Mouse (Mus musculus) CH12.LX (cell line): Measurements from ENCODE around the gene Rad17. TPM values are rescaled to one million over a fixed set of nuclear protein-coding genes. Genes with fewer than 3 reads are reported as not detected.

Experiments
- DNase-seq: peaks from one replicate; pipeline ENCODE4 v3.0.0-alpha.2; 2013; ENCODE audit errors: extremely low read depth
- H3K27ac ChIP-seq: 2 replicates; pipeline ENCODE4 v1.5.1; 2012; ENCODE audit warnings: low read depth, mild to moderate bottlenecking, control low read depth, moderate library complexity; ENCODE audit not compliant: insufficient read depth
- H3K27me3 ChIP-seq: replicated peaks from 2 replicates; pipeline ENCODE3; 2012; ENCODE audit warnings: inconsistent platforms
- H3K36me3 ChIP-seq, 2 experiments: replicated peaks in 1 of 2; 2 replicates each; pipeline versions ENCODE3 to v1.6.1; 2012; ENCODE audit warnings: inconsistent platforms in 1 of 2, low read length in 1 of 2, mild to moderate bottlenecking in 1 of 2, mixed read lengths in 1 of 2, moderate library complexity in 1 of 2; ENCODE audit not compliant: control insufficient read depth in 1 of 2, insufficient read depth in 1 of 2
- H3K4me1 ChIP-seq, 2 experiments: 2 replicates each; pipeline ENCODE4 v1.6.1; 2012; ENCODE audit warnings: inconsistent platforms in 1 of 2, moderate library complexity in 1 of 2; ENCODE audit not compliant: insufficient read depth in 2 of 2, control insufficient read depth in 1 of 2
- H3K4me2 ChIP-seq: 2 replicates; pipeline ENCODE4 v1.6.1; 2012; ENCODE audit warnings: low read depth, mild to moderate bottlenecking, control low read depth; ENCODE audit not compliant: poor library complexity, insufficient read depth, severe bottlenecking
- H3K4me3 ChIP-seq, 3 experiments: fragments of 150-350 bp in 1 of 3; sonication (generic) in 1 of 3; replicated peaks in 1 of 3; 2 replicates each; pipeline versions ENCODE3 to v1.5.1; 2011 to 2012; ENCODE audit warnings: low read depth in 2 of 3, low read length in 2 of 3, mild to moderate bottlenecking in 2 of 3, moderate library complexity in 2 of 3, control low read depth in 1 of 3, improper control_type of control experiment in 1 of 3, inconsistent platforms in 1 of 3, mixed read lengths in 1 of 3; ENCODE audit not compliant: poor library complexity in 1 of 3
- H3K79me2 ChIP-seq: replicated peaks from 2 replicates; pipeline ENCODE4 v1.6.1; 2012; ENCODE audit warnings: mild to moderate bottlenecking, moderate library complexity; ENCODE audit not compliant: control insufficient read depth, poor library complexity, insufficient read depth, severe bottlenecking; ENCODE audit errors: extremely low read depth
- H3K9ac ChIP-seq: 2 replicates; pipeline ENCODE4 v1.6.1; 2012; ENCODE audit warnings: low read depth, mild to moderate bottlenecking, control low read depth, moderate library complexity; ENCODE audit not compliant: insufficient read depth
- H3K9me3 ChIP-seq: replicated peaks from 2 replicates; pipeline ENCODE3; 2012; ENCODE audit warnings: low read length, inconsistent platforms, mixed read lengths
- BHLHE40 ChIP-seq: IDR thresholded peaks from 2 replicates; pipeline ENCODE4 v1.6.1; 2011; ENCODE audit warnings: mild to moderate bottlenecking, low read depth, low read length, improper control_type of control experiment
- CHD1 ChIP-seq: IDR thresholded peaks from 2 replicates; pipeline ENCODE4 v1.6.1; 2012; ENCODE audit warnings: low read depth, low read length, improper control_type of control experiment, inconsistent platforms
- CTCF ChIP-seq, 2 experiments: IDR thresholded peaks in 1 of 2; conservative IDR thresholded peaks in 1 of 2; 2 replicates each; pipeline ENCODE4 v1.5.1; 2011 to 2012; ENCODE audit warnings: low read depth in 2 of 2, low read length in 2 of 2, improper control_type of control experiment in 1 of 2, inconsistent platforms in 1 of 2, mild to moderate bottlenecking in 1 of 2, moderate library complexity in 1 of 2
- E2F4 ChIP-seq: IDR thresholded peaks from 2 replicates; pipeline ENCODE4 v1.6.1; 2011; ENCODE audit warnings: low read depth, low read length, improper control_type of control experiment; ENCODE audit not compliant: insufficient replicate concordance
- EP300 ChIP-seq: IDR thresholded peaks from 2 replicates; pipeline ENCODE4 v1.6.1; 2011; ENCODE audit warnings: low read length, improper control_type of control experiment
- GABPA ChIP-seq: IDR thresholded peaks from 2 replicates; pipeline ENCODE4 v1.6.1; 2012; ENCODE audit warnings: low read depth, low read length, improper control_type of control experiment, inconsistent platforms; ENCODE audit not compliant: insufficient replicate concordance
- JUND ChIP-seq: conservative IDR thresholded peaks from 2 replicates; pipeline ENCODE4 v1.6.1; 2011; ENCODE audit warnings: low read depth, low read length, improper control_type of control experiment
- MAX ChIP-seq: IDR thresholded peaks from 2 replicates; pipeline ENCODE4 v1.6.1; 2011; ENCODE audit warnings: low read length, improper control_type of control experiment
- NRF1 ChIP-seq: IDR thresholded peaks from 2 replicates; pipeline ENCODE4 v1.6.1; 2014; ENCODE audit warnings: low read depth, mild to moderate bottlenecking, inconsistent platforms, low read length, improper control_type of control experiment, moderate library complexity
- POLR2AphosphoS2 ChIP-seq: IDR thresholded peaks from 2 replicates; pipeline ENCODE4 v1.6.1; 2011; ENCODE audit warnings: low read depth, low read length, improper control_type of control experiment
- RAD21 ChIP-seq: IDR thresholded peaks from 2 replicates; pipeline ENCODE4 v1.6.1; 2011; ENCODE audit warnings: low read depth, mild to moderate bottlenecking, low read length, improper control_type of control experiment, moderate library complexity
- RCOR1 ChIP-seq: conservative IDR thresholded peaks from 2 replicates; pipeline ENCODE4 v1.6.1; 2012; ENCODE audit warnings: low read depth, mild to moderate bottlenecking, inconsistent platforms, low read length, improper control_type of control experiment
- SMC3 ChIP-seq: IDR thresholded peaks from 2 replicates; pipeline ENCODE4 v1.6.1; 2011; ENCODE audit warnings: low read depth, low read length, improper control_type of control experiment
- TBP ChIP-seq: conservative IDR thresholded peaks from 2 replicates; pipeline ENCODE4 v1.6.1; 2011; ENCODE audit warnings: low read depth, low read length, improper control_type of control experiment
- USF1 ChIP-seq: IDR thresholded peaks from 2 replicates; pipeline ENCODE4 v1.6.1; 2014; ENCODE audit warnings: low read depth, mild to moderate bottlenecking, inconsistent platforms, low read length, improper control_type of control experiment
- ZMIZ1 ChIP-seq: IDR thresholded peaks from 2 replicates; pipeline ENCODE4 v1.6.1; 2012; ENCODE audit warnings: low read depth, mild to moderate bottlenecking, inconsistent platforms, low read length, improper control_type of control experiment
- ZNF384 ChIP-seq: IDR thresholded peaks from 2 replicates; pipeline ENCODE4 v1.6.1; 2012; ENCODE audit warnings: low read depth, low read length, improper control_type of control experiment, inconsistent platforms
- dilution Hi-C: fragments of 300-500 bp; cut with MboI; formaldehyde crosslinking; loops from 2 replicates; pipeline ENCODE4 v1.14.3; 2020; ENCODE audit warnings: low sequenced_read_pairs; ENCODE audit not compliant: extremely low pct_unique_long_range_greater_than_20kb, extremely low pct_ligation_motif_present
- in situ Hi-C: fragments of 300-500 bp; cut with MboI; formaldehyde crosslinking; loops from 3 replicates; pipeline ENCODE4 v1.14.3; 2019; ENCODE audit warnings: low sequenced_read_pairs, low pct_ligation_motif_present, low pct_unique_long_range_greater_than_20kb, mixed read lengths
- polyA plus RNA-seq: library from polyadenylated mRNA; unstranded; fragments of >175 nt; gene quantifications from 2 replicates; pipeline ENCODE4 v1.2.1, GENCODE M21; 2012; ENCODE audit warnings: low read depth; ENCODE audit not compliant: insufficient read length
- total RNA-seq, 2 experiments: library from RNA; depleted of rRNA; stranded (reverse); fragments of 300-350 nt in 1 of 2; fragments of >200 nt in 1 of 2; gene quantifications; 2 replicates each; pipeline ENCODE4 v1.2.3; 2012 to 2014

Rad17 gene
- total and polyA plus RNA-seq, 3 experiments, result 19.8 to 47.8 (median 19.8) TPM

DNA sequence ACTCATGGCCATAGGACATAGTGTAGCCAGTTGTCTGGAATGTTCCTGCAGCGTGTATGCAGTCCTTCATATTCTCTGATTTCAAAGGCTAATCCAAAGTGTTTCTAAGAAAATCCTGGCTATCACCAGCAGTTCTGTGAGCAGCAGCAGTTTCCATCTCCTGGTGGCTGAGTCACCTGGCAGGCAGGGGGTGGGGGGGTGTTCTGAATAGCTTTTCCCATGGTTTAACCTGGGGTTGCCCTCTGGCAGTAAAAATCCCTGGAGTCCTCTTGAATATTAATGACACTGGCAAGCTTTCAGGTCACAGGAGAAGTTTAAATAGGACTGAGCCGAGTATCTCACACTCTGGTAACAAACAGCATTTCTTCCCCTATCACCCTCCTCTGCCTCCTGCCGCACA is 69.2 kb downstream of the Rad17 start:
- dilution Hi-C loops (no loop called here), in situ Hi-C loops (no loop called here)
- H3K27me3 ChIP-seq, result no peaks in the 10 kb centered on the region
- no peaks in the 10 kb centered on the region for H3K79me2 ChIP-seq
- no peak overlapping the region for H3K27ac ChIP-seq
- H3K4me1 ChIP-seq, result no peaks in the 10 kb centered on the region; a peak in 1 of 4 replicates
- no peak overlapping the region for H3K9ac ChIP-seq
- H3K4me3 ChIP-seq, result no peak overlapping the region
- TF ChIP-seq BHLHE40, result no peak
- no peak for TF ChIP-seq GABPA
- TF ChIP-seq CHD1, result no peak
- no peak for TF ChIP-seq MAX
- TF ChIP-seq JUND, result no peak
- TF ChIP-seq NRF1, result no peak
- TF ChIP-seq E2F4, result no peak
- no peak for TF ChIP-seq ZNF384
- TF ChIP-seq USF1, result no peak
- H3K9me3 ChIP-seq, result no peaks in the 10 kb centered on the region
- no peak for DNase-seq
- H3K36me3 ChIP-seq, result peaks cover 0 to 19% of the 10 kb centered on the region in 2 experiments
- H3K4me2 ChIP-seq, result no peak overlapping the region

DNA sequence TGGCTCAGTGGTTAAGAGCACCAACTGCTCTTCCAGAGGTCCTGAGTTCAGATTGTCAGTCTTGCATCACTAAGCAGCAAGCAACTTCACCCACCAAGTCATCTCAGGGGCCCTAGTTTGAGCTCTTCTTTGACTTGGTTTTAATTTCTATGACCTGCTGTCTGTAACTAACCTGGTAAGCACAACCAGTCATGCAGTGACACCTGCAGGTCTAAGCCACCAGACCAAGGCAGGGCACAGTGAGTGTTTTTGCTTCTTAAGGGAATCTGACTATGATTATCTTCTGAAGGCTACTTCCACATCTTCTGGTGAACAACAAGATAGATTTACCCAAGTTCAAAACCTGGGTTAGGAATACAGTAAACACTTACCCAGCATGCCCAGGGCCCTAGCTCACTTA is 70.9 kb downstream of the Rad17 start:
- H3K9ac ChIP-seq, result no peak overlapping the region

DNA sequence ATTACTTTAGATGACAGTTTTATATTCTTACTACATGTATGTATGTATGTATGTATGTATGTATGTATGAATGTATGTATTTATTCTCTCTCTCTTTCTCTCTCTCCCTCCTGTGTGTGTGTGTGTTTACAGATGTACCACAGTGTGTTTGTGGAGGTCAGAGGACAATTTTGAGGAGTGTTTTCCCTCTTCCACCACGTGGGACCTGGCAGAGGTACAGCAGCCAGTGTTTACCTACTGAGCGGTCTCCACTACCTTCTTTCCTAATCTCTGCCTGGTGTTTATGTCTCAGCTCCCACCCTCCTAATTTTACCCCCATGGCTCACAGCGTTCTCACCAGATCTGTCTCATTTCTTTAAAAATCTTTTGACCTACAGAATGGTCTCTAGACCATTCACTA is 71.6 kb downstream of the Rad17 start:
- DNase-seq, result no peak
- dilution Hi-C loops (no loop called here), in situ Hi-C loops (no loop called here)
- Histone ChIP-seq H3K9ac (no peak overlapping the region), H3K27ac (no peak overlapping the region), H3K9me3 (no peaks in the 10 kb centered on the region), H3K79me2 (no peaks in the 10 kb centered on the region), H3K36me3 (no peaks in the 10 kb centered on the region), H3K27me3 (no peaks in the 10 kb centered on the region), H3K4me1 (peaks cover 0 to 10% of the 10 kb centered on the region in 2 experiments; a peak in 2 of 4 replicates), H3K4me2 (no peak overlapping the region), H3K4me3 (no peak overlapping the region)
- no peak for TF ChIP-seq POLR2AphosphoS2
- no peak for TF ChIP-seq TBP

More for the DNA sequence above, 70.9 kb downstream of the Rad17 start:
- in situ Hi-C loops, result no loop called here
- Histone ChIP-seq H3K4me1 (peaks cover 0 to 10% of the 10 kb centered on the region in 2 experiments; a peak in 2 of 4 replicates), H3K4me3 (no peak overlapping the region), H3K9me3 (no peaks in the 10 kb centered on the region), H3K36me3 (peaks cover 0 to 5% of the 10 kb centered on the region in 2 experiments), H3K79me2 (no peaks in the 10 kb centered on the region), H3K4me2 (no peak overlapping the region), H3K27ac (no peak overlapping the region), H3K27me3 (no peaks in the 10 kb centered on the region)
- dilution Hi-C loops, result no loop called here
- no peak for TF ChIP-seq ZMIZ1
- TF ChIP-seq RAD21, result peak; percentile 55
- peak in 1 of 2 experiments; percentile 53; a peak in 2 of 4 replicates for TF ChIP-seq CTCF (conservative IDR thresholded peaks at IDR 0.05 in 1 of 2, IDR thresholded peaks at IDR 0.05 in 1 of 2; ENCODE audit: low read depth in 2 of 2, low read length in 2 of 2)
- TF ChIP-seq GABPA, result no peak
- no peak for TF ChIP-seq EP300
- peak; percentile 27 for TF ChIP-seq SMC3
- TF ChIP-seq RCOR1, result no peak
- TF ChIP-seq NRF1, result no peak
- DNase-seq, result no peak
